Mouse (Mus musculus): ENCODE results near the gene A3galt2.

The A3galt2 gene

DNA sequence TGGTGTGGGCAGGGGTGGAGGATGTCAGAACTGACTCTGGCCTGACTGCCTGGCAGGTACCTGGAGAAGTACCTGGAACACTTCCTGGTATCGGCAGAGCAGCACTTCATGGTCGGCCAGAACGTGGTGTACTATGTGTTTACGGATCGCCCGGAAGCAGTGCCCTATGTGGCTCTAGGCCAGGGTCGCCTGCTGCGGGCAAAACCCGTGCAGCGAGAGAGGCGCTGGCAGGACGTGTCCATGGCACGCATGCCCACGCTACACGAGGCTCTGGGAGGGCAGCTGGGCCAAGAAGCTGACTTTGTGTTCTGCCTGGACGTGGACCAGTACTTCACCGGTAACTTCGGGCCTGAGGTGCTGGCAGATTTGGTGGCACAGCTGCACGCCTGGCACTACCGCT lies 11.8 kb downstream of the A3galt2 start:
- DNase-seq, result no peak

DNA sequence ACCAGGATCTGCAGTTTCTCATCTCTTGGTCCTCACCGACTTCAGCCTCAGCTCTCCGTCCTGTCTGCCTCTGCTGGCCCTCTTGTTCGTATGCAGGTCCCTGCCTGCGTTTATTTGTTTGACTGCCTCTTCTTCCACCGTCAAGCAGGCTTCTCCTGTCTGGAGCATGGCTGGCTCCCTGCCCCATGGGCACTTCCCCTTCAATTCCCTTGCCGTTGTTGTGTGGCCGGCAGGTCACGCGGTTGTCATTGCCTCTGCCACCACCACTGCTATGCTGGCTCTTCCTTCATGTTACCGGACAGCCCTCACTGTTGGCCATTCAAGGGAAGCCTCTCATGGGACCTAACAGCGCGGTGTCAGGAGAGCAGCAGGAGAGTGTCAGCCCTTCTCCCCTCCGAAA lies 13.0 kb downstream of the A3galt2 start:
- no peak for DNase-seq

DNA sequence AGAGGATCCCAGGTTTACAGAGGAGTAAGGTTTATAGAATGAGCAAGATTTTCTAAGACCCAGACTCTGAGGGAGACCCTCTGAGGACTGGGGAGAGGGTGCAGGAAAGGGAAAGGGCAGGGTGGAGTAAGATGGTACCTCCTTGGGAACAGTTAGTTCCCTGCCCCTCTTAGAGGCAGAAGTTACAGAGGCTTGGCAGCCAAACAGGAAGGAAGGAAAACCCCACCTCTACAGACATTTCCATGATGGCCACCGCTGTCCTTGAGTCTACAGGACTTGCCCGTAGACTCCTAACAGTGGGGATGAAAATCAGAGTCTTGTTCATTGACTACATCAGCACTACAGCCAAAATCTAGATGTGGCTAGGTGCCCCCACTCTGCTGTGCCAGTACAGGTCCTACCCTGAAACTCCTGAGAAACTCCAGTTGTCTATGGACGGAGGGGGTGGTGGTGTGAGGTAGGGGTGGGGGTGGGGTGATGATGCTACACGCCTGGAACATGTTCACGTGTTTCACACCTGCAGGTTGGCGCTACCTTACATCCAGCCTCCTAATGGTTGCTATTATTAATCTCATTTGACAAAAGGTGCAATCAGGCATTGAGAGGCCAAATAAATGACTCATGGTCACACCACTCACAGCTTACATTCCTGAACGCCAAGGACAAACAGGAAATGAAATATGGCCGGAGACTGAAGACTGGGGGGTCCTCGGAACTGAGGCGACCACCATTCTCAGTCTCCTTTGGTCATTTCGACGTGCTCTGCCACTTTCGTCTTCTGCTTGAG lies 14.6 kb downstream of the A3galt2 start:
- DNase-seq, result no peak

DNA sequence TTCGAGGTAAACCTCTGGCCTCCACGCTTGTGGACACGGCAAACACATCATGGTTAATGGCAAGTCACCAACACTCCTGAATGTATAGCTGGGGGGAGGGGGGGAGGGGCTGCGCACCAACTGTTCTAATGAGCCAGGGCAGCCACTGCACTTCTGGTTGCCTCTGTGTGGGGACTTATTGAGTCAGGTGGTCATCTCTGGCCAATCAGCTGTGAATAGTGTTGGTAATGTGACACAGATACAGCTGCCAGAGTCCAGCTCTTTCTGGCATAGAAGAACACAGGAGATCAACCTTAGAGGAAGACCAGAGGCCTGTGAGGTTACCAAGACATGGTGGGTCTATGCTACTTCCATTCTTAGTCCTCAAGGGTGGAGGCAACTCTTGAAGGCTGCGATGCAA lies 15.5 kb downstream of the A3galt2 start:
- DNase-seq, result no peak

DNA sequence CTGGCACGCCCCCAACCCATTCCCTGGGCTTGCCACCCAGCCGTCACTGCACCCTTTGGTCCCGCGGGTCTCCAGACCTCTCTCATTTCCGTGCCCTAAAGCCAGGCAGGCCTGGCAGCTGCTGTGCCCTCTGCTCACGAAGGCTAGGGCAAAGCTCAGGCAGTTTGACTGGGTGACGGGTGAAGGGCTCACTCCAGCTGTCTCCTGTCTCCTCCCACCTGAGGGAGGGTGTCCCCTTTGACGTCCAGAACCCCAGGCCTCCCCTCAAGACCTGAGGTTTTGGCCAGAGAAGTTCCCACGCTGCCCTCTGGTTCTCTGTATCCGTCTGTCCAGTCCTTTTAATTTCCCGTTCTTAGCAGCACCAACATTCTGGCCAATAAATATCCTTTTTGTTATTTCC lies 18.7 kb downstream of the A3galt2 start:
- no peak for DNase-seq

DNA sequence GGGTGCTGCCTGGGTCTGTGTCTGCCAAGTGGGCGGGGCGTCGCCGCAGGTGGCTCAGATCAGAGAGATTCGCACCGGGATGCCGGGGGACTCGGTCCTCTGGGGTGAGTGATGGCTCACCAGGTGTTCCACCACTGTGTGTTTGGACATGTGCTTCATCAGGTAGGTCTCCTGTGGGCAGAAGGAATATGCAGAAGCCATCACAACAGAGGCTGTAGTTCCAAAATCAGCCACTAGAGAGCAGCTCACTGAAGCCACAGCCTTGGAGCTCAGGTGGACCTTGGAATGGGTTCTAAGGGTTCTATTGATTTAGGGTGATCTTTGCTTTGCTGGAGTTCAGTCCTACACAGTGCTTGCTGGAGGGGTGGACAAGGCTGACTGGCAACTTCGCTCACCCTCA lies 19.3 kb downstream of the A3galt2 start:
- no peak for DNase-seq

DNA sequence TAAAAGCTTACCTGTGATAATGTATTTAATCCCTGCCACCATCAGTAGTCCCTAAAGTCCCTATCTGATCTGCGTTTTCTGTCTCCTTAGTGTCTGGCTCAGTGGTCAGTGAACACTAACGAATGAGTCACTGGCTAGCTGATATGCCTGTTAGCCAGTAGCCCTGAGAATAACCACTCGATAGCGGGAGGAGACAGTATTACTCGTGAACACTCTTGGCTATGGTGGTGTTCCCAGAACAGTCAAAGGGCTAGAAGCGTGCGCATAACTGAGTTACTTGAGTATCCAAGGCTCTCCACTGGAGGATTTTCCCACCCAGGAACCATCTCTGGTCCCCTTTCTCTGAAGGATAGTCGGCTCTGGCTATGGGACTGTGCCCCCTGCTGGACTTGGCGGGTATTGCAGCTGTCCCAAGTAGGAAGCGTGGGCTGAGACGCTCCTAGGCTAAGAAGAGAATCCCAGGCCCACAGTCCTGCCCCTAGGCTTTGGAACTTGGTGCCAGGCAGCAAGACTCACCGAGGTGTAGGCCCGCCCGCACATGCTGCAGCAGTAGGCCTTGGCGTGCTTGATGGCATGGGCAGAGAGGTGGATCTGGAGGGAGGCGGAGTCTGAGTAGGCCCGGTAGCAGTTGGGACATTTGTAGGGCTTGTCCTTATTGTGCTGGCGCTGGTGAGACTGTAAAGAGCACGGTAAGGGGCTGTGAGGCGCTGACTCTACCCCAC lies 21.6 kb downstream of the A3galt2 start:
- DNase-seq, result peak; percentile 63

DNA sequence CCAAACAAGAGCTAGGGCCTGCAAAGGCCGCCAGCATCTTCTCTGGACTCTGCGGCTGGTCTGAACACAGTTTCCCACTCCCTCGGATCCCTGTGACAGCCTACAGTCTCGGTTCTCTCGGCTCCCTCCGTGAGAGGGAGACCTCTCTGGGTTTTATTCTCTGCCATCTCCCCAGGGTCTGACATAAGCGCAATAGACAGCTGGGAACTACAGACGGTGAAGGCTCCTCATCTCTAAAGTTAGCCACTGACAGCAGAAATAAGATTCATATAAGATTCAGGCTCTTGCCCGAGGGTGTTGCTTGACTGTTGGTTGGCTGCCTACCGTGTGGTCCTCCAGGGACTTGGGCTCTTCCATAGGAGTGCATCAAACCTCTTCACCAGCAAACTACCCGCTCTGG lies 22.4 kb downstream of the A3galt2 start:
- DNase-seq, result no peak

DNA sequence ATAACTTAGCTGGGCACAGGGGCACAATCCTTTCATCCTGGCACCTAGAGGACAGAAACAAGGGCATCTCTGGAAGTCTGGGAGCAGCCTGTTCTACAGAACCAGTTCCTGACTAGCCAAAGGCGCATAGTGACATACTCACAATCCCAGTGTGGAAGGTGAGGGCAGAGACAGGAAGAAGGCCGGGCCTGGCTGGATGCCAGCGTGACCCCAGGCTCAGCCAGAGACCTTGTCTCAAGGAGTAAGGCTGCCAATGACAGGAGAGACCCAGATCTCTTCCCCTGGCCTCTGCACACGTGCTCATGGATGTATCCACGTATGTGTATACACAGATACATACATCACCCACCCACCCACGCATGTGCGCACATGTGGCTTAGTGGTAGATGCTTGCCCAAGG lies 26.9 kb downstream of the A3galt2 start:
- DNase-seq, result no peak

DNA sequence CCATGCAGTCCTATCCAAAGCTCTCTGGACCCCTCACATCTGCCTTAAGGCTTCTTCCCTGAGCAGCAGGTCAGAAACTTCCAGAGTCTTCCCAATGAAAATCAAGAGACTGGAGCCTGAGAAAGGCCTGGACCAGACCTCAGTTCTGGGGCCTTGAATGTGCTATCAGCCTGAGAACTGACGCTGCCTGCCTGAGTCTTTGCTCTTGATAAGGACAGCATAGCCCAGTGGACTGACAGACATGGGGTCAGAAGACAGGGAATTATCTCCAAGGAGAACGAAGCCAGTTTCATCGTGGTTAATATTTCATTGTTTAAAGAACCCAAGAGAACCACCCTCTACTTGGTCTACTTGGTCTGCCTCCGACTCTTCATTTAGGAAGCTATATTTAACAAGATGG lies 27.5 kb downstream of the A3galt2 start:
- DNase-seq, result no peak

DNA sequence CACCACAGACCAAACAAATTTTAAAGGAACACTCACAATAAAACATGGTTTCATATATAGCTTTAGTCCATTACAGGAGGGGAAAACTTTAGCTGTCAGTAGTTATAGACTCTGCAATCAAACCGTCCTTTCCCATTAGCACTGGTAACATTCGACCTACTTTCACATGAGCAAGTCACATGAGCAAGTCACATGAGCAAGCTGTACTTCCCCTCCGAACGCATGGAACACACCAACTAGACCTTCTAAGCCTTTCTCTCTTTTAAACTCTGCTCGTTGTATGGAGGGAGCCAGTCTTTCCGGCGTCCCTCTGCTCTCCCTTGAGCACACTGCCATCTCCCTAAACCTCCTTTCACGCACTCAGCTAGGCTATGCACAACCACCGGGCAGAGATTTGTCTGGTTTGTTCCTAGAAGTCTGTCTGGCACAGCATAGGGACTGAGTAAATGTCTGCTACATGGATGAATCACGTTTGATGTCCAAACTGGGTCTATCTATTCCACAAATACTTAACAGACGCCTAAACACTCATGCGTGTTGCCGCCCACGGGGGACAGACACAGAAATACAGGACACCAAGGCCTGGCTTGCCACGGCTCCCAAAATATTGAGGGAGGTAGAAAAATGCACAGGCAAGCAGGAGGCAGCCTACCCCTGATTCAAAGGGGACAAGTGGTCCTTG lies 29.9 kb downstream of the A3galt2 start:
- DNase-seq, result no peak

DNA sequence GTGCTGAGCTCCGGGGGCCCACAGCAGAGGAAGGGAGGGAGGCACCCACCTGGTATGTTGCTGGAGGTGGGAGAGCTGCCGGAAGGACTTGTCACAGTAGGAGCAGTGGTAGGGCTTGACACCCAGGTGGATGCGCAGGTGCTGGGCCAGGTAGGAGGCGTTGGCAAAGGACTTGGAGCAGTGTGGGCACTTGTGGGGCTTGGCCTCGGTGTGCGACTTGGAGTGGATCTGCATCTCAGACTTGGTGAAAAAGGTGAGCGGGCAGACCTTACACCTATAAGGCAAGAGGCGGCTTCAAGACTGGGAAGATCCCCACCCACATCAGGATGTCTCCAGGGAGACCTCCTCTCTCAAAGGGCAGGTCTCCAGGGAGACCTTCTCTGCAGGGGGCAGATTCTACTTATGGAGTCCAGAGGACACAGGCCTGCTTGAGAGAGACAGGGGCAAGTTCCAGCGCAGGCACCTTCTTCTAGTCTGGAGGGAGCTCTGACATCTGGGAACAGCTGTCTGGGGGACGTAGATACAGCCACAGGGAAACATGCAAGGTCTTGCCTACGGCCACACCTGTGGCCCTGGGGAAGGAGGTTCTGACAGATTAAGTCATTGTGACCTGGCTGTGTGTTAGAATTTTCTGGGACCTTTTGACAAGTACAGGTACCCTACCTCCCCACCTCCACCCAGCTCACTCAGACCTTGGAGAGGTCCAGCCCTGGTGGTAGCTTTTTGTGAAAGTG lies 30.9 kb downstream of the A3galt2 start:
- DNase-seq, result no peak

DNA sequence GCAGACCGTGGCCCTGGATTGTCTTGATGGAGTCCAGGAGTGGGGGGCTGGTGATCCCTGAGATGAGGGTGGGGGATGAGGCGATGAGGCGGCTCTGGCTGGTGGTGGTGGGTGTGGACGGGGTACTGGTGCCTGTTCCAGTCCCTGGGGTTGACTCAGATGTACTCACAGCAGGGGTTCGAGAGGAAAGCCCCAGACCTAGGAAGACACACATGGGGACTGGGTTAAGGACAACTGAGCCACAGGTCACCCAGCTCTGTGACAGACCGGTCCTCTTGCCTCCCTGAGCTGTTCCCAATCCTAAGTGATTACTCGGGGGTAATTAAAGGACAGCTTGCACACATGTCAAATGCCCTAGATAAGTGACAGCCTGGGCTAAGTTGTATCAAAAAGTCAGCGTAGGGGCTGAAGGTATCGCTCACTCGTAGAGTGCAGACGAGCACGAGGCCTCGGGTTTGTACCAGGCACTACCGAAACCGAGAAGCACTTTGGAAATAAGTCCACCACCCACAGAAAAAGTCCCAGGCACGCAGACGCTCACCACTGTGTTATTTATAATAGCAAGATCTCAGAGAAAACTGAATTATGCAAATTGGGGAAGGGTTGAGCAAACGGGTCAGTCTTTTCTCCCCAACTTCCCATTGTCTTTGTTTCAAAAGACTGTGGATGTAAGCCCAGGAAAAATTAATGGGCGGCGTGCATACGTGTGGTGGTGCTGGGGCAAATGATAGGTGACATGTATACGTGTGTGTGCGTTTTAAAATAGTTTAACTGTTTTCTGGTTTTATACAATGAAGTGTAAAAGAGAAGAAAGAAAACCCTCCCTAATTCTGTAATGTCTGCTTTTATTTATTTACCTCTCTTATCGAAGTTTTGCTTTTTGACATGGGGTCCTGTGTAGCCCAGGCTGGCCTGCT lies 32.1 kb downstream of the A3galt2 start:
- DNase-seq, result no peak

DNA sequence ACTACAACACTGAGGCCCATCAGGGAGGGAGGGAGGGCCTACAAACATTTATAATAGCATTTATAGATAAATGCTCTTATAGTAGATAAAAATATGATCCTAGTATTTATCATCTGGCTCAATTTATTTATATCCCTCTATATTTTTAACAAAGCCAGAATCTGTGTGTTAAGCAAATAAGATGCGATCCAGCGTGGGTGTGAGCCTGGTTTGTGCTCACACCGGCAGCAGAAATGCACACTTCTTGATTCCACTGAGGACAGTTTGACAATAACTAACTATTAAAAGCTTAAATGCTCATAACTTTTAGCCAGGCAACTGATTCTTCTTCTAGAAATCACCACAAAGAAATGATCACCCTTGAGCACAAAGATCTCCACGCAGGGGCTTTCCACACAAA lies 32.9 kb downstream of the A3galt2 start:
- DNase-seq, result no peak

DNA sequence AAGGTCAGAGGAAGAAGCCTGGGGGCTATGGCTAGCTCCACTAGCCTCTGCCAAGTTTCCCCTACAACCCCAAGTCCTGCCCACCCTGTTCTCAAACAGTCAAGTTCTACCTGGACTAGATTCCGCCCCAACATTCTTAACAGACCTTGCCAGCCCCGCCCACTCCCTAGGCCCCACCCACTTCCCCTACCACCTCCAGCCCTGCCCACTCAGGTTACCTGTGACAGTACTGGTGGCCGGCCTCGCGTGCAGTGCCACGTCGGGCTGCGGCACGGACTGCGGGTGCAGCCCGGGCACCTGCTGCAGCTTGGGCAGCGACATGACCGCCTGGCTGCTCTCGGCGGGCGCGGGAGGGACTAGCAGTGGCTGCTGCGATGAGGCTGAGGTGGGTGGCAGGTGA lies 34.5 kb downstream of the A3galt2 start:
- DNase-seq, result no peak

DNA sequence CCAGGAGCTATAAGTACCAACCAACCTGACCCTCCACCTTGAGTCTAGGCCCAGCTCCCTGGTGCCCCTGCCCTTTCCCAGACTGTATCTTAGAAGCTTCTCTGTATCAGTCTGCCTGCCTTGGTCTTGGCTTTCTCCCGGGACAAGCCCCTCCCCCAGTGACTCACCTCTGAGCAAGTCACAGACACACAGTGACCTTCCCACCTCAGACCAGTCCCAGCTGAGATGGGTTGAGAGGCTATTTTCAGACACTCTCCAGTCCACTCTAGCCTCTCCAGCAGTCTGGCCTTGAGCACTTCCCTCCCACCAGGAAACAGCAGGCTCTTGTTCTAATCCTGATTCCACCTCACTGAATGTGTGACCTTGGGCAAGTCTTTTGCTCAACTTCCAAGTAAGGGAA lies 38.5 kb downstream of the A3galt2 start:
- DNase-seq, result no peak

DNA sequence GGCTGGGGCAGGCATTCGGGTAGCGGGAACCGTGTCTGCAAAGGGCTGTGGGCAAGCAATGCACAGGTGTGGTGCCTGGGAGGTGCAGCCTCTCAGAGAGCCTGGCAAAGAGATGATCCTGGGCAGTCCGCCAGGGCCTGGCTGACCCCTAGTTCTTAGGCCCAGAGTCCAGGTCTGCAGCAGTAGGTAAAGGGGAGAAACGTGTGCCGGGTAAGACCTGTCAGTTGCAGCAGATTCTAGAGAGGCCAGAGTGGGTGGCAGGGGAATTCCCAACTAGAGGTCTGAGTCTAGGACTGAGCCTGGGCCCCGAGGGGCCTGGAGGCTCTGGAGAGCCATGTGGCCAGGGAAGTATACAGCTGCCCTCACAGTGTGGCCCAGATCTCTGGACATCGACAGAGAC lies 39.0 kb downstream of the A3galt2 start:
- no peak for DNase-seq

DNA sequence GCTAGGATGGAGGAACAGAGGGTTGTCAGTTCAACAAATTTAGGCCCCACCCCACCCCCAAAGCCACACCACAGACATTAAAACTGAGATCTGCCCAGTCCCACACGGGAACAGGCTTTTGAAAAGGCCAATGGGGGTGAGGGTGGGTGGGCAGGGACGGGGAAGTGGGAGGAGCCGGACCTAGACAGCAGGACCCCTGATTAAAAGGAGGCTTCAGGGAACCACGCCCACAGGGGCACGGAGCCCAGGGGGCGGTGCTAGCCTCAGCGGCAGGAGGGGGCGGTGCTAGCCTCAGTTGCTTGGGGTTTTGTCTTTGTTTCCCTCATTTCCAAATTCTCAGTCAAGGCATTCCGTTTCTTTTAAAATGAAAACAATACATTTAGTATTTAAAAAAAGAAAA lies 40.4 kb downstream of the A3galt2 start:
- DNase-seq, result no peak

DNA sequence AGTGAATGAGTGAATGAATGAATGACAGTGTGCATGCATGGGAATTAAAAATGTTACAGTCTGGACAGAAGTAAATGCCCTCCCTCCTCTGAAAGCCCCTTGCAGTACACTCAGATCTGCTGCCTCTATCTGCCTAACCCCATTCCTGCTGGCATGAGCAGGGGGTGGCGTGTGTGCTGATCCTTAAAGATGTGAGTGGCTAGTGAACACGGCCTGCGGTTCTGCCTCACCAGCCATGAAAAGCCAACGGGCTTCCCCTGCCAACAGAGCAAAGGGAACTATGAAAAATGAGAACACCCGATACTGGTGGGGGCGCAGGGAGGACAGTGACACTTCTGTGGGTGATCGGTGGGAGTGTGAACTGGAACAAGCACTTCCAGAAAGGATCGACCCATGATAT lies 41.6 kb downstream of the A3galt2 start:
- DNase-seq, result no peak

DNA sequence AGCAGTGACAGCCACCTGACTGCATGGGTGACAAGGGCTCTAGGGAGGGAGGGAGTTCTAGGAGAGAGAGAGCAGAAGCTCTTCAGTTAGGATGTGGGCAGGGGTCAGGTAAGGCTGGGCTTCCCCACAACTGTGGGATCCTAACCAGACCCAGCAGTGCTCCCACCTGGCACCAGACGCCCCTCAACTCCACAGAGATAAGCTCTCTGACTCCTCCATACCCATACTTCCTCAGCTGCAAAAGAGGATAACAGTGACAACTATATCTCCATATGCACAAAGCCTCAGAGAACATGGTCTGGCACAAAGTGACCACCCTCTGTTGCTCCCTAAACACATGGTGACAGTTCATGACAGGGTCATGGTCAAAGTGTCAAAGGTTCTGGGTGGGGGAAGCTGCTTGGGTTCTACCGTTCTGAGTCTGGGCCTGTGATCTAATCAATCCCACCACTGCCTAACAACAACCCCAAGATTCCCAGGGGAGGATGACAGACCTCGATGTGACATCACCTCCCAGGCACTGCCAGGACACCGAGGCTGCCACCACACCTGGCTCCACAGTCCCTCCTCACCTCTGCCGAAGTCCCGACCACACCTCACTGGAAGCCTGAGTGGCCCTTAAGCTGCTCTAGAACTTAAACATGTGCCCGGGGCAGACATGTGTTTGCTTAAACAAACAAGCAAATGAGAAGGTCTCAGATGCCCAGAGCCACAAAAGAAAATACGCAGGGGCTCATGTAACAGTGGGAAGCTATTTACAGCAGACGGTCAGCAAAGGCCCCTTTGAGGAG lies 46.7 kb downstream of the A3galt2 start:
- DNase-seq, result no peak

DNA sequence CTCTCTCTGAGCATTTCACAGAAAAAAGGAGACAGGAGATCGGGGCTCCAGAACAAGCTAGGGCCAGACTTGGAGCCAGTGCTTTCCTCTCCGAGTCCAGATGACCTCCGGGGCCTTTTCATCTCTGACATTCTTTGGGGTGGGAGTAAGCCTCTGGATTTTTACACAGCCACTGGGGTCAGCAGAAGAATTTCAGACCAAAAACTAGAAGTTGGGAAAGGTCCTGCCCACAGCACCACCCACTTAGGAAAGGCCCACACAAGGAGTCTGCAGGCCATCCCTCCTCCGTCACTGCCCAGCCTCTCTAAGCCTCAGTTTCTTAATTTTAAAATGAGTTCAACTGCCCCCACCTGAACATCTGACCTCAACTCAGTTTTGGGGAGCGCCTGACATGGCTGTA lies 48.4 kb downstream of the A3galt2 start:
- DNase-seq, result no peak

All from right cerebral cortex, adult 18-20 months (tissue).